Mouse (Mus musculus): ENCODE results near the gene Elmo1.

Elmo1 gene

GRCm38 (mm10) chr13:20121385-20122043, 31.1 kb downstream of the Elmo1 start:
- peak; percentile 61 for DNase-seq (ENCODE audit: low read depth, low spot score)

GRCm38 (mm10) chr13:20123975-20124374, 33.6 kb downstream of the Elmo1 start:
- DNase-seq (ENCODE audit: low read depth, low spot score) = no peak

DNA sequence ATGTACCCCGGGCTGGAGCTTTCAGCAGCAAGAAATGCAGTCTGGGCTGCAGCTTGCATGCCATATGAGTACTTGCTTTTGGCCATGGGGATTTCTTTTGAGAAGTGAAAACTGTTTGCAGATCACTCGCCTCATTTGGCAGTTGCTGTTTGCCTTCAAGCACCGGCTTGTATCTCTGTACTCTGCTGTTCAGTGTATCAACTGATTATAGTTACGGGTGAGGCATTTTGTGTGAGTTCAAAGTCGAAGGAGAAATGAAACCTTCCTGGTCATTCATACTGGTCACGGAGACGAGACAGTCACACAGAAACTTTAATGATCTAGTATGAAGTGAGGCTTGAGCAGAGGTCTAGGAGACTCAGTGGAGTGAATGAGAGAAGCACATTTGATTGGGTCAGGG, 34.6 kb downstream of the Elmo1 start:
- no peak for DNase-seq (ENCODE audit: low read depth, low spot score)

DNA sequence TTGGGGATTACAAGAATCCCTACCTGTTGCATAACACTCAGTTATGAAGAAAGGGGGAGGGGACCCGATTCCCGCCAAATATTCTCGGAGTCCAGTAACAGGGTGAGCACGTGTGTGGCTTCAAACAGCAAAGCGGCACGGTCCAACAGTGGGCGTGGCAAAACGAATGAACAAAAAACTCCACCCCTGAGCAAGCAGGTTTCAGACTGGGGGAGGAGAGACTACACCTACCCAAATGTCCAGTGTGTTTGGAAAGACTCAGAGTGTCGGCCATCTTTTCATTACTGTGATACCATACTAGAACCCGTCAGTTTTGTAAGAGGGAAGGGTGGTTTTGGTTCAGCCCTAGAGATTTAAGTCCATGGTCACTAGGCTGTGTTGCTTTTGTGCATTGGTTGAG, 35.4 kb downstream of the Elmo1 start:
- DNase-seq (ENCODE audit: low read depth, low spot score) = no peak

DNA sequence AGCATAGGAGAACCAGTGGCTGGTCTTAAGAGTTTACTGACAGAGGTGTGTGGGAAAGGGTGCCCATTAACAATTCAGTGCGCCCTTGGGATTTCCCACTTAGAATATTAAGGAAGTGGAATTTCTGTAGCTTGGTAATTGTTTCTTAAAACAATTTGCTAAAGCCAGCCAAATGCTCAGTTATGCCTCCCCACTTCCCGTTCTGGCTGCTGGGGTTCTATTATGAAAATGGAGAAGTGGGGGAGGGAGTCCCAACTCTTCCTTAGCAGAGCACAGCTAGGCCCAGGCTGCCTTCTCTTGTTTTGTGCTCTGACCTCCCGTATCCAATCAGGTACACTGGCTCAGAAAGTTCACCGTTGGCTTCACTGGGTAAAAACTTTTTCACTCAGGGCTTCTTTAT, 37.2 kb downstream of the Elmo1 start:
- no peak for DNase-seq (ENCODE audit: low read depth, low spot score)

DNA sequence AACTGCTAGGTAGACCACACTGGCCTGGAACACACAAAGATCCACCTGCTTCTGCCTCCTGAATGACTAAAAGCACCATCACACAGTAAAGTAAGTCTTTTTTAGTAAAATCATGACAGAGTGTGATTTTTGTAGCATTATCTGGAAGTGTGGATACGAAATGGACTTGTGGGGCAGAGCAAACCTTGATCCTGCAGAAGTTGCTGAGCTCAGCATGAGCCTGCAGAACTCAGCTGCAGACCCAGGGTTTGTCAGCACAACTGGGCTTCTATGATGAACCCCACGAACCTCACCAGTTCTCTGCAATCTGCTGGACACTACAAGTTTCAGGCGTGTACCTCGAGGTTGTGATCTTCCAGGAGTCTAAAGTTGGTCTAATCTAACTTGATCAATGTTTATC, 37.7 kb downstream of the Elmo1 start:
- DNase-seq (ENCODE audit: low read depth, low spot score) = no peak

- DNase-seq (ENCODE audit: low read depth, low spot score) = no peak
These were observed 40.3 kb downstream of the Elmo1 start for GRCm38 (mm10) chr13:20130731-20131130.

DNA sequence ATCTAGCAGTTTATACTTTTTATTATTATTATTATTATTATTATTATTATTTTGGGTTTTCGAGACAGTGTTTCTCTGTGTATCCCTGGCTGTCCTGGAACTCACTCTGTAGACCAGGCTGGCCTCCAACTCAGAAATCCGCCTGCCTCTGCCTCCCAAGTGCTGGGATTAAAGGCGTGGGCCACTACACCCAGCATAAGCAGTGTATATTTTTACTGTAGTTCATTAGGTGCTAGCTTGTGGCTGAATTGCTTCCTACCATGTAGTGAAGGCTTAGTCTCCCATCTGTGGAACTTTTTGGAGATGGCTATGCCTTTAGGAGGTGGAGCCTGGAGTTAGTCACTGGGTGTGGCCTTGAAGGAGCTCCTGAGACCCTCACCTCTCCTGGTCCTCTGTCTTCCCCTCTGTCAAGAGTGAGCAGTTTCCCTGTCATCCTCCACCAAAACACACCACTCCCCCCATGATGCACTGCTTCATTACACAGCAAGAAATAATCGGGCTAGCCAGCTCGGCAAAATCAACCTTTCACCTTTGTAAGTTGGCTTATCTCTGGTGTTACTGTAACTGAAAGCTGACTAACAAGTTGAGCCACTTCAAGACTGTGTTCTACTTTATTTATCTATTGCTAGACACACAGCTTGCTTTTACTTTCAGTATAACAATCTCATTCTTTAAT, 41.1 kb downstream of the Elmo1 start:
- DNase-seq (ENCODE audit: low read depth, low spot score) = no peak

GRCm38 (mm10) chr13:20131998-20132371, 41.6 kb downstream of the Elmo1 start:
- DNase-seq (ENCODE audit: low read depth, low spot score) = no peak

DNA sequence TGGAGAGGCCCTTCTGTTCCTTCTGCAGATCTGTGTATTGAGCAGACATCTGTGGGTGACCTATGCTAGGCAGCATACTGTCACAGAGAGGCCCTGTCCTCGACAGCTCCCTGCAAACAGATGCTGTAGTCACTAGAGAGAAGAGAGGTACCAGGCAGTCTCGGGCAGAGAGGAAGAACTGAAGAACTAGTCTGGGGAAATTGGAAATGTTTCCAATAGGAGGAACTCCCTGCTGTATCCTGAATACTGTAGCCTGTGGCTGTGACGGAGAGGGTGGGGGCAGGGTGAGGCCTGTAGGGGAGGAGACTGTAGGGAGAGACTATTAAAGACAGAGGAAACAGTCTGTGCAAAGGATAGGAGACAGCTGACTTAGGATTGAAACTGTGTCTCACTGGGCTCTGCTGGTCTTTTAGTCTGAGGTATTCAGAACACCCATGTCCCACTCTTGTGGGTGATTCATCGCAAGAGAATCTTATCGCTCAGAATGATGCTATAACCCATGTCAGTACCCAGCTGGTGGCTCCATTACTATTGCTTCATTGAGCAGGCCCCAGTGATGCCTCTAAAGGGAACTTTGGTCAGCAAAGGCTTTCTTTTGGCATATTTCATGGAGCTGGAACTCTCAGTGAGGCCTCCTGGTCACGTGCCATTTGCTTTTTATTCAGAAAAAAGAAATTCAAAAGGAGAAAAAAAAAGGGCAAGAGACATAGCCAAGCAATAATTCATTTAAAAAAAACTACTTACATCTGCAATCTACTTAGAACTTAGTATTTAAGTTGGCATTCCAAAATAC, 43.4 kb downstream of the Elmo1 start:
- peak; percentile 32 for DNase-seq (ENCODE audit: low read depth, low spot score)

GRCm38 (mm10) chr13:20134395-20135225, 44.2 kb downstream of the Elmo1 start:
- DNase-seq (ENCODE audit: low read depth, low spot score) = no peak

- no peak for DNase-seq (ENCODE audit: low read depth, low spot score)
These were observed 46.4 kb downstream of the Elmo1 start for GRCm38 (mm10) chr13:20136753-20137152.

GRCm38 (mm10) chr13:20138466-20138865, 48.1 kb downstream of the Elmo1 start:
- no peak for DNase-seq (ENCODE audit: low read depth, low spot score)

- DNase-seq (ENCODE audit: low read depth, low spot score) = no peak
These were observed 48.7 kb downstream of the Elmo1 start for GRCm38 (mm10) chr13:20139060-20139459.

DNA sequence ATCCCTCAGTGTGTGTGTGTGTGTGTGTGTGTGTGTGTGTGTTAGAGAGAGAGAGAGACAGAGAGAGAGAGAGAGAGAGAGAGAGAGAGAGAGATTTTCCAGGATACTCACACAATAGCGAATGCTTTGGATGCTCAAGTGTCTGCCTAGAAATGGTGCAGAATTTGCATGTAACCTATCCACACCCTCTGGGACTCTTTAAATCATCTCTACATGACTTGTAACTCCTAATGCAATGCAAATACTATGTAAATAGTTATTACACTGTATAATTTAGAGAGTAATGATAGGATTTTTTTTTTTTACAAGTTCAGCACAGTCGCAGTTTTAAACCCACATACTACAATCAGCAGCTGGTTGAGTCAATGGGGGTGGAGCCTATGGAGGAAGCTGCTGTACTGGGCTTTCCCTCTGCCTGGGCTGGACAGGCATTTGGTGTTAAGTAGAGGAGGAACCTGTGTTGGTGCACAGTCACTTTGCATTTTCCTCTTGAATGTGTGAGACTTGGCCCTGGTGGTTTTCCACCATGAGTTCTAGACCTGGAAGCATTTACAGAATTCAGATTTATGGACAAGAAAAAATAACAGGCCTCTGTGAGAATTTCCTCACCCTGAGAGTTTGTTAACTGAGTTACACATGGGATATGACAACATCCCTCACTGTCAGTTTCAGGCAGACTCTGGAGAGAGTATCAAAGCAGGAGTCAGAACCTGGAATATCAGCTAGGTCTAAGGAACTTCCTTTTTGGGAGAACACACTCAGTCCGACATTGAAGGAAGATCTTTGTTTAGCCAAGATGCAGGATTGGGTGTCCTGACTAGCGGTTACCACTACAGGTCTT, 49.6 kb downstream of the Elmo1 start:
- no peak for DNase-seq (ENCODE audit: low read depth, low spot score)

DNA sequence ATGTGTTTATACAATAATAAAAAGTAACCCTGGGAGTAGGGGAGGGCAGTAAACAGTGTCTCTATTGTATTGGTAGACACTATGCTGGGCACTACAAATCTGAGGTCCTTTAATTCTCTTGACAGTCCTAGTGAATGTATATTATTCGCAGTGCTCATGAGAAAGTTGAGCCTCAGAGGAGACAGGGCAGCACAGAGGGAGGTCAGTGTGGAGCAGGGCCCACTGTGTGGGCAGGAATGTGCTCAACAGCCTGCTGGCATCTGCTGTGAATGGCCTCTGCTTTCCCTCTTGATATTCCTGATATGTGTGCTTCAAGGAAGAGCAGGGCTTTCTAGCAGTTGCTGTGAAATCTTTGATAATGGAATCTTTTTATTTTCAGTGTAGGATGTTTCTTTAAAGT, 52.2 kb downstream of the Elmo1 start:
- DNase-seq (ENCODE audit: low read depth, low spot score) = no peak

GRCm38 (mm10) chr13:20146848-20147247, 56.5 kb downstream of the Elmo1 start:
- DNase-seq (ENCODE audit: low read depth, low spot score) = no peak

- no peak for DNase-seq (ENCODE audit: low read depth, low spot score)
These were observed 57.3 kb downstream of the Elmo1 start for GRCm38 (mm10) chr13:20147736-20148135.

- DNase-seq (ENCODE audit: low read depth, low spot score) = no peak
These were observed 59.9 kb downstream of the Elmo1 start for GRCm38 (mm10) chr13:20150130-20150835.

DNA sequence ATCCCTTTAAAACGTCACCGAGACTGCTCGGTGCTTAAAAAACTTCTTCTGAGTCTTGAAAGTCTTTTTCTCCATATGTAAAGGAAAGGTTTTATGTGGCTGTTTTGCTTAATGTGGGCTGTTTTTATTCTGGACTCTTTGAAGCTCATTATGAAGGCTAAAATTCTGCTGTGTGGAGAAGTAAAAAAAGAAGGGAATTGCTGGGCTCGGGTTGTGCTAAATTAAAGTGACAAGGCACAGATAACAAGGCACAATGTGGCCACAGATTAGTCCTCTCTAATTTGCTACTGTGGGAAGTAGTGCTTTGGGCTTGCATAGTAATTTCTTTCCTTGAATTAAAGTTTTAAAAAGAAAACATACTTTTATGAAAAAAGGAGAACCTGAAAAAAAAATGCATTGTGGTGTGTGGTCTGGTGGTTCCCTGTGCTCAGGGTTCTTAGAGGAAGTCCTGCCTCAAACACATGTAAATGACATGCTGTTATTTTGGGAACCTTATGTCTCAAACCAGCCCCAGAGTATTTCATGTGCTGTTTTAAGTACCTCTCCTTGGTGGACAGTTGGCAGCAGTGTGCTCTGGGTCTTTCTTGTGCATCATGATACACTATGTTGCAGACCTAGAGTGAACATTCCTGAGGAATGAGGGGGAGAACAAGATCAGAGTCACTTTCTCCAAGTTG, 61.0 kb downstream of the Elmo1 start:
- DNase-seq (ENCODE audit: low read depth, low spot score) = no peak

Measured in skeletal muscle tissue, adult 2 months (tissue).